Mouse (Mus musculus): ENCODE data around the gene Ntm.

Gene Ntm

GRCm38 (mm10) chr9:29962978-29963377 is at the start of gene Ntm:
TSS of gene Ntm (minus strand) at chr9:29963141.
- DNase-seq (ENCODE audit: low spot score in 2 of 2), result peak; percentile 65 to 66

- DNase-seq (ENCODE audit: low spot score in 2 of 2), result peak in 1 of 2 experiments; percentile 15
These were observed 42.8 kb upstream of the Ntm start for GRCm38 (mm10) chr9:30005701-30006100.

GRCm38 (mm10) chr9:30003612-30004011 is 40.7 kb upstream of the Ntm start:
- DNase-seq (ENCODE audit: low spot score in 2 of 2), result peak in 1 of 2 experiments; percentile 56

- no peak for DNase-seq (ENCODE audit: low spot score in 2 of 2)
These were observed 18.4 kb upstream of the Ntm start for GRCm38 (mm10) chr9:29981177-29981915.

- peak in 1 of 2 experiments; percentile 36 for DNase-seq (ENCODE audit: low spot score in 2 of 2)
These were observed 730 bp downstream of the Ntm start for GRCm38 (mm10) chr9:29961954-29962867.

- no peak for DNase-seq (ENCODE audit: low spot score in 2 of 2)
These were observed 1.4 kb downstream of the Ntm start for GRCm38 (mm10) chr9:29961512-29961911.

GRCm38 (mm10) chr9:29960741-29961140 is 2.2 kb downstream of the Ntm start:
- DNase-seq (ENCODE audit: low spot score in 2 of 2), result no peak

GRCm38 (mm10) chr9:29960236-29960635 is 2.7 kb downstream of the Ntm start:
- DNase-seq (ENCODE audit: low spot score in 2 of 2), result no peak

GRCm38 (mm10) chr9:29956936-29957335 is 6.0 kb downstream of the Ntm start:
- no peak for DNase-seq (ENCODE audit: low spot score in 2 of 2)

- no peak for DNase-seq (ENCODE audit: low spot score in 2 of 2)
These were observed 8.9 kb downstream of the Ntm start for GRCm38 (mm10) chr9:29954031-29954430.

- no peak for DNase-seq (ENCODE audit: low spot score in 2 of 2)
These were observed 13.9 kb downstream of the Ntm start for GRCm38 (mm10) chr9:29949041-29949440.

GRCm38 (mm10) chr9:29943209-29944070 is 19.5 kb downstream of the Ntm start:
- DNase-seq (ENCODE audit: low spot score in 2 of 2), result no peak

- DNase-seq (ENCODE audit: low spot score in 2 of 2), result peak in 1 of 2 experiments; percentile 42
These were observed 20.6 kb downstream of the Ntm start for GRCm38 (mm10) chr9:29942183-29942952.

- no peak for DNase-seq (ENCODE audit: low spot score in 2 of 2)
These were observed 23.4 kb downstream of the Ntm start for GRCm38 (mm10) chr9:29939517-29940034.

GRCm38 (mm10) chr9:29928796-29929195 is 34.1 kb downstream of the Ntm start:
- no peak for DNase-seq (ENCODE audit: low spot score in 2 of 2)

- DNase-seq (ENCODE audit: low spot score in 2 of 2), result no peak
These were observed 37.6 kb downstream of the Ntm start for GRCm38 (mm10) chr9:29925382-29925781.

GRCm38 (mm10) chr9:29898406-29899054 is 64.4 kb downstream of the Ntm start:
- no peak for DNase-seq (ENCODE audit: low spot score in 2 of 2)

GRCm38 (mm10) chr9:29897448-29897847 is 65.5 kb downstream of the Ntm start:
- no peak for DNase-seq (ENCODE audit: low spot score in 2 of 2)

GRCm38 (mm10) chr9:29892792-29893191 is 70.1 kb downstream of the Ntm start:
- no peak for DNase-seq (ENCODE audit: low spot score in 2 of 2)

- no peak for DNase-seq (ENCODE audit: low spot score in 2 of 2)
These were observed 74.2 kb downstream of the Ntm start for GRCm38 (mm10) chr9:29888712-29889111.

Measured in frontal cortex, postnatal 10 days (tissue).